Mouse (Mus musculus): ENCODE measurements around the gene Rnf157.
"Not testable (repeated sequence)": the region's sequence is repeated elsewhere in the genome, so short reads cannot be mapped to it uniquely, and the experiment has no call there.

The Rnf157 gene

GRCm38 (mm10) chr11:116362015-116362414, 50.8 kb downstream of the Rnf157 start:
- in situ Hi-C loops (cut with MboI; ENCODE audit: low pct_unique_long_range_greater_than_20kb in 1 of 2, low sequenced_read_pairs in 2 of 2, unreplicated experiment in 1 of 2): no loop called here

GRCm38 (mm10) chr11:116360915-116361314, 51.9 kb downstream of the Rnf157 start:
- in situ Hi-C loops (cut with MboI; ENCODE audit: low pct_unique_long_range_greater_than_20kb in 1 of 2, low sequenced_read_pairs in 2 of 2, unreplicated experiment in 1 of 2): not testable (repeated sequence)

- in situ Hi-C loops (cut with MboI; ENCODE audit: low pct_unique_long_range_greater_than_20kb in 1 of 2, low sequenced_read_pairs in 2 of 2, unreplicated experiment in 1 of 2): no loop called here
These were observed 53.2 kb downstream of the Rnf157 start for GRCm38 (mm10) chr11:116359652-116360051.

- in situ Hi-C loops (cut with MboI; ENCODE audit: low pct_unique_long_range_greater_than_20kb in 1 of 2, low sequenced_read_pairs in 2 of 2, unreplicated experiment in 1 of 2): no loop called here
These were observed 53.8 kb downstream of the Rnf157 start for GRCm38 (mm10) chr11:116358926-116359637.

GRCm38 (mm10) chr11:116354521-116354920, 58.3 kb downstream of the Rnf157 start:
- in situ Hi-C loops (cut with MboI; ENCODE audit: low pct_unique_long_range_greater_than_20kb in 1 of 2, low sequenced_read_pairs in 2 of 2, unreplicated experiment in 1 of 2): no loop called here

- in situ Hi-C loops (cut with MboI; ENCODE audit: low pct_unique_long_range_greater_than_20kb in 1 of 2, low sequenced_read_pairs in 2 of 2, unreplicated experiment in 1 of 2): no loop called here
These were observed 59.3 kb downstream of the Rnf157 start for GRCm38 (mm10) chr11:116353535-116353934.

DNA sequence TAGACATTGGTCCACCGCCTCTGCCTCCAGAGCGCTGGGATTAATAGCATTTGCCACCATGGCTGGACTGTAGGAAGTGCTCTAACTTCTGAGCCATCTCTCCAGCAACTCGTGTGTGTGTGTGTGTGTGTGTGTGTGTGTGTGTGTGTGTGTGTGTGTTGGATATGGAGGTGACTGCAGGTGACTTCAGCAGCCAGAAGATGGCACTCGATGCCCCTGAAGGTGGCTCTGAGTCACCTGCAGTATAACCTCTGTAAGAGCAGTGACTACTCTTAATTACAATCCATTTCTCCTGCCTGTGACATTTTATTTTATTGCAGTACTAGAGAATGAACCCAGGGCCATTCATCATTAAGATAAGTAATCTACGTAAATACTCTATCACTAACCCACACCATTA, 61.5 kb downstream of the Rnf157 start:
- in situ Hi-C loops (cut with MboI; ENCODE audit: low pct_unique_long_range_greater_than_20kb in 1 of 2, low sequenced_read_pairs in 2 of 2, unreplicated experiment in 1 of 2): no loop called here

- in situ Hi-C loops (cut with MboI; ENCODE audit: low pct_unique_long_range_greater_than_20kb in 1 of 2, low sequenced_read_pairs in 2 of 2, unreplicated experiment in 1 of 2): no loop called here
These were observed 64.9 kb downstream of the Rnf157 start for GRCm38 (mm10) chr11:116347955-116348354.

- in situ Hi-C loops (cut with MboI; ENCODE audit: low pct_unique_long_range_greater_than_20kb in 1 of 2, low sequenced_read_pairs in 2 of 2, unreplicated experiment in 1 of 2): no loop called here
These were observed 65.8 kb downstream of the Rnf157 start for GRCm38 (mm10) chr11:116347012-116347411.

DNA sequence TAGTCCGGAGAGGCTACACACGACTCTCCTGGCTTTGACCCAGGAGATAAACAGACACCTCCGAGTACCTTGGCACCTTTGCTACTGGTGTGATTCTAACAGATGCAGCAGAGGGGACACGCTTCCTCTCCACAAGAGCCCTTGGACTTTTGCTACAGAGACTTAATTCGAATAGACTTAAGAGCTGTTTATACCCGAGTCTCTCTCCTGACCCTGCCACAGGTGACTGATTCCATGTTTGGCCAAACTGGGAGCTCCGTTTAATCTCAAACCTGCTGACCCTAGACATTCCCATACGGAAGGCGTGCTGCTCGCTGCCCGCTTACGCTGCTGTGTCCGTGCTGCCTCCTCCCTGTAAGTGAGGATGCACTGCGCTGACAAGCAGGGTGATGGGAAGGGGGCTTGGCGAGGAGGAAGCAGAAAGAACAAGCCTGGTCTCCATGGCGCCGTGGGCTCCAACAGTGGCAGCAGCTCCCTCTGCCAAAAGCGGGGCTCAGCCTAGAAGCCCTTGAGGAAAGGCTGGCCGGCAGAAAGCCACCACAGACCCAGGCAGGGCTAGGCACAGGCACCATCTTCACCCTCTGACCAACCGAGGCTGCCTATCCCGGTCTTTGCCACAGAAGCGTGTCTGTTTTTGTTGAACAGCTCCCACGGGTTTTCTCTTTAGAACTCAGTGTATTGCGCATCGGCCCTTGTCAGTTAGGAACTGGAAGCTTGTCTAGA, 70.6 kb downstream of the Rnf157 start:
- in situ Hi-C loops (cut with MboI; ENCODE audit: low pct_unique_long_range_greater_than_20kb in 1 of 2, low sequenced_read_pairs in 2 of 2, unreplicated experiment in 1 of 2): no loop called here

DNA sequence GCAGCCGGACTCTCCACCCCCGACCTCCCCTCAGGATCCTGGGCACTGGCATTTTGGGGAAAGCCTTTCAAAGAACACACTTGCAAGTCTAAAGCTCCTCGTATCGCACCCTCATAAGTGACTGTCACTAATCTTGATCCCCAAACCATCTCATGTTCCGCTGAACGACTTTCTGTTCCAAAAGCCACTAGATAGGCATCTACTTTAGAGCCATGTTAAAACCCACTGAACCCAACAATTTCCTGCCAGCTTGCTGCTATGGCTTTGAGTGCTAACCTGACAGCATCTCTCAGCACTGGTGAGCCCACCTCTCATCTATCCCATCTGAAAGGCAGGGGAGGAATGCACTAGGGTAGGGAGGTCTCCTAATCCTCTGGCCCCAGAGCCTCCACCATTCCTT, 75.3 kb downstream of the Rnf157 start:
- in situ Hi-C loops (cut with MboI; ENCODE audit: low pct_unique_long_range_greater_than_20kb in 1 of 2, low sequenced_read_pairs in 2 of 2, unreplicated experiment in 1 of 2): no loop called here

- in situ Hi-C loops (cut with MboI; ENCODE audit: low pct_unique_long_range_greater_than_20kb in 1 of 2, low sequenced_read_pairs in 2 of 2, unreplicated experiment in 1 of 2): no loop called here
These were observed 75.8 kb downstream of the Rnf157 start for GRCm38 (mm10) chr11:116337000-116337399.

- in situ Hi-C loops (cut with MboI; ENCODE audit: low pct_unique_long_range_greater_than_20kb in 1 of 2, low sequenced_read_pairs in 2 of 2, unreplicated experiment in 1 of 2): no loop called here
These were observed 76.4 kb downstream of the Rnf157 start for GRCm38 (mm10) chr11:116336393-116336792.

DNA sequence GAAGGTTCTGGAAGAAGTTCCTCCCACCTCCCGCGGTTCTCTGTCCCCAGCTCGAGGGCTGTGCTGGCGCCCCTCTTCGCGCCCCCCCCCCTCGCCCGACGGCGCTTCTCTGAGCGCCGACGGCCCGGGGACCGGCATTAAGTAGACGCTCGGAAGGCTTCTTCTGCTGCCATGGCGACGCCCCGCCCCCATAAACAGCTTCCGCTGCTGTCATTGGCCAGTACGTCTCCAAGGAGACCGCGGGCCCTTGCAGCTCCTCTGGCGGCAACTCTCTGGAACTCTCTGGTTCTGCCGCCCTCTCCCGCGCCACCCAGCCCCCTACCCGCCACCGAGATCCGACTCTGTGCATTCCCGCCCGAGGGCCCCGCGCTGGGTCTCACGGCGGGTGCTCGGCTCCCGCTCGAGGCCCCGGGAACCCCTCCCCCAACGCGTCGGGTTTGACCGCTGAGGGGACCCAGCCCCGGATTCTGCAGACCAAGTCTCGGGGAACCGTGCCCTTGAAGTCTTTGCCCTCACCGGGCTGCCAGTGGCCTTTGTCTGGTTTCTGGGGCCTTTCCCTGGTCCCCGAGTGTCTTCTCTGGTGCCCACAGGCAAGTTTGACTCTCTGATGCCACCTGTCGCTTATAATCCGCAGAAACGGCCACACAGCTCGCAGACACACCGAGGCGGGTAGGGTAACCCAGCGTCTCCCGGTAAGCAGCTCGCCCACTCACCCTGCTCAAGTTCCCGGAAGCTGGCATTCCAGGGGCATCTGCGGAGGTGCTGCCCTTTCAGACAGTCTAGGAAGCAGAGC, 77.4 kb downstream of the Rnf157 start, which contains the start of gene Foxj1:
Gene Foxj1 (minus strand): TSS at position 156 of the 793 bp plus-strand sequence.
- in situ Hi-C loops (cut with MboI; ENCODE audit: low pct_unique_long_range_greater_than_20kb in 1 of 2, low sequenced_read_pairs in 2 of 2, unreplicated experiment in 1 of 2): no loop called here

DNA sequence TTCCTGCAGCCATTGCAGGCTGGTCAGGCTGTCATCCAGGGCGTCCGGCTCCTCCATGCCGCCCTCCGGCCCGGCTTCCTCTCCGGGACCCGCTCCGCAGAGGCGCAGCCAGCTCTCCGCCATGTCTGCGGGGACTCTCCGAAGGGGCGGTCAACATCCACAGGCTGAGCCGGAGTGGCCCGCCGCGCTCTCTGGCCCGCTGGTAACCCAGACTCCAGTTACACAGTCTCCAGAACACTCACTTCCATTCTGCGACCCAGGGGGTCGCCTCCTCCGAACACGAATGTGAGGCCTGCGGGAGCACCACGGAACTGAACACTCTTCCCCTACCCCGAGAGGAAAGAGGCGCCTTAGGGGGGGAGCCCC, 78.4 kb downstream of the Rnf157 start:
- in situ Hi-C loops (cut with MboI; ENCODE audit: low pct_unique_long_range_greater_than_20kb in 1 of 2, low sequenced_read_pairs in 2 of 2, unreplicated experiment in 1 of 2): no loop called here

DNA sequence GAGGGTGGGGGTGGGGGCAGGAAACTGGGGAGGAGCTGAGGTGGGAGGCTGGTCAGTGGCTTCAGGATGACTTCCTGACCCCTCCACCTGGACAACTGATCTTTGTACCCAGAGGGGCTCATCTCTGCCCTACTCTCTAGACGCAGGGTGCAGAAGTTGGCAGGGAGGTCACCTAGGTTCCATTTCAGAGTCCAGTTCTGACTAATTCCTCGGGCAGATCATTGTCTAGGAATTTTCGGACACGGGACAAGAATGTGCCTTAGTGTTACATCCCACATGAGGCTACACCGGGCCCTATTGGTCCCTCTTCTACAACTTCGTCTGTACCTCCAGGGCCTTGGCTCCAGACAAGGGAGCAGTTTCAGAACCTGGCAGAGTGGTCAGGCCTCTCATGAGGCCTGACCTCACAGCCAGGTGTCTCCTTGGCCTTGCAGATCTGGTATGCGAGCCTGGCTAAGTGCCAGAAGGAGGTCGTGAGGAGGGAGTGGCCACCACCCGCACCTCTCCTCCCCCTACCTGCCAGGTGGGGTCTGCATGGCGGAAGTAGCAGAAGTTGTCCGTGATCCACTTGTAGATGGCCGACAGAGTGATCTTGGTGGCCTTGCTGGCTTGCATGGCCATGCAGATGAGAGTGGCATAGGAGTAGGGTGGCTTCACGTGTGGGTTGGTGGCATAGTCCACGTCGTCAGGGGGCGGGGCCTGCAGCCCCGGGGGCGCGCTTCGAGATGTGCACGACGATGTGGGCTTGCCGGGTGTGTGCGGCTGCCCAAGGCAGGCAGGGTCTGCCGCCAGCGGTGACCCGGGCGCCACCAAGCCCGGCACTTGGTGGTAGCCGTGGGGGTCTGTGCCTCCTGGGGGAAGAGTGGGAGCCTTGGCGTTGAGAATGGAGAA, 79.1 kb downstream of the Rnf157 start:
- in situ Hi-C loops (cut with MboI; ENCODE audit: low pct_unique_long_range_greater_than_20kb in 1 of 2, low sequenced_read_pairs in 2 of 2, unreplicated experiment in 1 of 2): no loop called here

- in situ Hi-C loops (cut with MboI; ENCODE audit: low pct_unique_long_range_greater_than_20kb in 1 of 2, low sequenced_read_pairs in 2 of 2, unreplicated experiment in 1 of 2): no loop called here
These were observed 79.9 kb downstream of the Rnf157 start for GRCm38 (mm10) chr11:116332983-116333270.

- in situ Hi-C loops (cut with MboI; ENCODE audit: low pct_unique_long_range_greater_than_20kb in 1 of 2, low sequenced_read_pairs in 2 of 2, unreplicated experiment in 1 of 2): no loop called here
These were observed 80.4 kb downstream of the Rnf157 start for GRCm38 (mm10) chr11:116332232-116332982.
